Mouse (Mus musculus) kidney, postnatal 10 days (tissue): Measurements from ENCODE around the gene Ddx28.
A peak's percentile ranks its signal among the peaks of the same experiment; 100 is the strongest.

Experiments
- DNase-seq: peaks from one replicate; pipeline ENCODE4 v3.0.0; 2021; ENCODE audit warnings: mixed read lengths

Ddx28 gene

GRCm38 (mm10) chr8:105965266-105965904 is 46.3 kb downstream of the Ddx28 start:
- DNase-seq: peak; percentile 75

- DNase-seq: no peak
Measured at GRCm38 (mm10) chr8:105964506-105965265, 47.0 kb downstream of the Ddx28 start.

- no peak for DNase-seq
Measured at GRCm38 (mm10) chr8:105961536-105961935, 50.1 kb downstream of the Ddx28 start.

- DNase-seq: peak; percentile 8
Measured at GRCm38 (mm10) chr8:105961101-105961500, 50.6 kb downstream of the Ddx28 start.
